Mouse (Mus musculus) MEL (cell line): ENCODE measurements around the gene Bola3. TPM values are rescaled to one million over a fixed set of nuclear protein-coding genes. Genes with fewer than 3 reads are reported as not detected.
A peak's percentile ranks its signal among the peaks of the same experiment; 100 is the strongest.

ENCODE experiments used
- DNase-seq: peaks from one replicate; pipeline ENCODE4 v3.0.0; 2011; ENCODE audit warnings: low read depth, low spot score
- H3K27ac ChIP-seq: 2 replicates; pipeline ENCODE4 v1.5.1; 2012; ENCODE audit warnings: low read depth, mild to moderate bottlenecking, control low read depth, low read length, moderate library complexity; ENCODE audit not compliant: control insufficient read depth
- H3K27me3 ChIP-seq, 2 experiments: fragments of 150-350 bp in 1 of 2; sonication (generic) in 1 of 2; 2 replicates each; pipeline ENCODE4 v1.6.1; 2012; ENCODE audit warnings: low read length in 2 of 2, mild to moderate bottlenecking in 2 of 2, improper control_type of control experiment in 1 of 2, moderate library complexity in 1 of 2; ENCODE audit not compliant: insufficient read depth in 2 of 2, control insufficient read depth in 1 of 2
- H3K36me3 ChIP-seq, 2 experiments: 2 replicates each; pipeline ENCODE4 v1.6.1; 2012 to 2014; ENCODE audit warnings: low read length in 2 of 2, improper control_type of control experiment in 1 of 2, inconsistent platforms in 1 of 2, mild to moderate bottlenecking in 1 of 2; ENCODE audit not compliant: insufficient read depth in 2 of 2, control insufficient read depth in 1 of 2
- H3K4me1 ChIP-seq, 2 experiments: fragments of 150-350 bp in 1 of 2; sonication (generic) in 1 of 2; 2 replicates each; pipeline ENCODE4 v1.6.1; 2012; ENCODE audit warnings: low read length in 2 of 2, improper control_type of control experiment in 1 of 2, mild to moderate bottlenecking in 1 of 2; ENCODE audit not compliant: insufficient read depth in 2 of 2, control insufficient read depth in 1 of 2
- H3K4me3 ChIP-seq, 2 experiments: fragments of 150-350 bp in 1 of 2; sonication (generic) in 1 of 2; 2 replicates each; pipeline ENCODE4 v1.5.1; 2012; ENCODE audit warnings: low read depth in 2 of 2, low read length in 2 of 2, mild to moderate bottlenecking in 2 of 2, moderate library complexity in 2 of 2, control low read depth in 1 of 2, improper control_type of control experiment in 1 of 2; ENCODE audit not compliant: control insufficient read depth in 1 of 2, insufficient read depth in 1 of 2
- H3K79me2 ChIP-seq: 2 replicates; pipeline ENCODE4 v1.6.1; 2012; ENCODE audit warnings: mild to moderate bottlenecking, low read length, moderate library complexity; ENCODE audit not compliant: control insufficient read depth, poor library complexity, insufficient read depth
- H3K9ac ChIP-seq: 2 replicates; pipeline ENCODE4 v1.6.1; 2012; ENCODE audit warnings: low read depth, mild to moderate bottlenecking, control low read depth, low read length, moderate library complexity; ENCODE audit not compliant: control insufficient read depth, poor library complexity, severe bottlenecking
- H3K9me3 ChIP-seq: fragments of 150-350 bp; sonication (generic); replicated peaks from 2 replicates; pipeline ENCODE4 v1.6.1; 2012; ENCODE audit warnings: mild to moderate bottlenecking, low read length, improper control_type of control experiment, moderate library complexity; ENCODE audit not compliant: insufficient read depth
- CHD1 ChIP-seq: IDR thresholded peaks from 2 replicates; pipeline ENCODE4 v1.6.1; 2012; ENCODE audit warnings: low read depth, mild to moderate bottlenecking, inconsistent platforms, low read length, improper control_type of control experiment
- CHD2 ChIP-seq: IDR thresholded peaks from 2 replicates; pipeline ENCODE4 v1.6.1; 2011; ENCODE audit warnings: low read length, improper control_type of control experiment
- CTCF ChIP-seq, 3 experiments: IDR thresholded peaks in 2 of 3; conservative IDR thresholded peaks in 1 of 3; 2 replicates each; pipeline ENCODE4 v1.5.1; 2011 to 2012; ENCODE audit warnings: low read length in 3 of 3, low read depth in 2 of 3, mild to moderate bottlenecking in 2 of 3, improper control_type of control experiment in 1 of 3, inconsistent platforms in 1 of 3, mixed read lengths in 1 of 3, moderate library complexity in 1 of 3; ENCODE audit not compliant: control insufficient read depth in 1 of 3, insufficient read depth in 1 of 3, poor library complexity in 1 of 3, severe bottlenecking in 1 of 3
- E2F4 ChIP-seq: IDR thresholded peaks from 2 replicates; pipeline ENCODE4 v1.6.1; 2011; ENCODE audit warnings: low read depth, low read length, improper control_type of control experiment, borderline replicate concordance
- GATA1 ChIP-seq: IDR thresholded peaks from 2 replicates; pipeline ENCODE4 v1.6.1; 2011; ENCODE audit warnings: low read depth, low read length, improper control_type of control experiment
- HCFC1 ChIP-seq: IDR thresholded peaks from 2 replicates; pipeline ENCODE4 v1.6.1; 2012; ENCODE audit warnings: low read depth, mild to moderate bottlenecking, inconsistent platforms, low read length, improper control_type of control experiment, moderate library complexity
- JUND ChIP-seq: IDR thresholded peaks from 2 replicates; pipeline ENCODE4 v1.6.1; 2011; ENCODE audit warnings: low read depth, mild to moderate bottlenecking, improper control_type of control experiment, low read length
- MAX ChIP-seq: IDR thresholded peaks from 2 replicates; pipeline ENCODE4 v1.6.1; 2011; ENCODE audit warnings: low read length, improper control_type of control experiment
- MEF2A ChIP-seq: IDR thresholded peaks from 2 replicates; pipeline ENCODE4 v1.6.1; 2014; ENCODE audit warnings: low read depth, mild to moderate bottlenecking, inconsistent platforms, low read length, improper control_type of control experiment; ENCODE audit not compliant: poor library complexity, insufficient replicate concordance, severe bottlenecking; ENCODE audit errors: extremely low read depth
- MXI1 ChIP-seq: IDR thresholded peaks from 2 replicates; pipeline ENCODE4 v1.6.1; 2011; ENCODE audit warnings: mild to moderate bottlenecking, low read depth, low read length, improper control_type of control experiment
- MYC ChIP-seq: IDR thresholded peaks from 2 replicates; pipeline ENCODE4 v1.6.1; 2011; ENCODE audit warnings: low read depth, mild to moderate bottlenecking, low read length, improper control_type of control experiment, moderate library complexity
- POLR2AphosphoS2 ChIP-seq: IDR thresholded peaks from 2 replicates; pipeline ENCODE4 v1.6.1; 2011; ENCODE audit warnings: low read length, improper control_type of control experiment
- TAL1 ChIP-seq: IDR thresholded peaks from 2 replicates; pipeline ENCODE4 v1.6.1; 2012; ENCODE audit warnings: mild to moderate bottlenecking, inconsistent platforms, low read length, moderate library complexity, mixed read lengths
- USF1 ChIP-seq: IDR thresholded peaks from 2 replicates; pipeline ENCODE4 v1.6.1; 2014; ENCODE audit warnings: low read depth, mild to moderate bottlenecking, inconsistent platforms, low read length, improper control_type of control experiment, moderate library complexity
- USF2 ChIP-seq, 2 experiments: IDR thresholded peaks; 2 replicates each; pipeline ENCODE4 v1.6.1; 2011 to 2012; ENCODE audit warnings: improper control_type of control experiment in 2 of 2, low read length in 2 of 2, borderline replicate concordance in 1 of 2, inconsistent platforms in 1 of 2, low read depth in 1 of 2, mild to moderate bottlenecking in 1 of 2; ENCODE audit not compliant: insufficient read depth in 1 of 2
- ZMIZ1 ChIP-seq: IDR thresholded peaks from 2 replicates; pipeline ENCODE4 v1.6.1; 2012; ENCODE audit warnings: low read depth, mild to moderate bottlenecking, inconsistent platforms, low read length, improper control_type of control experiment, moderate library complexity
- ZNF384 ChIP-seq: IDR thresholded peaks from 2 replicates; pipeline ENCODE4 v1.6.1; 2012; ENCODE audit warnings: low read depth, mild to moderate bottlenecking, inconsistent platforms, low read length, improper control_type of control experiment
- polyA plus RNA-seq, 2 experiments: library from polyadenylated mRNA; stranded (reverse) in 1 of 2; unstranded in 1 of 2; fragments of >175 nt in 1 of 2; fragments of >200 nt in 1 of 2; gene quantifications; 2 replicates each; pipeline versions ENCODE4 v1.2.1 to v1.2.4; 2012; ENCODE audit warnings: low replicate concordance in 2 of 2, low read depth in 1 of 2; ENCODE audit not compliant: insufficient read length in 2 of 2, insufficient read depth in 1 of 2, missing spikeins in 1 of 2
- total RNA-seq: library from RNA; depleted of rRNA; stranded (reverse); fragments of 300-350 nt; gene quantifications from 2 replicates; pipeline ENCODE4 v1.2.3, GENCODE M21; 2012

Bola3 gene
- total and polyA plus RNA-seq, 3 experiments: 55.2 to 211 TPM; not detected in 1

- TF ChIP-seq ZNF384 (no peak), POLR2AphosphoS2 (peak; percentile 88), MAX (peak; percentile 84), USF1 (no peak)
These were observed 31.7 kb upstream of the Bola3 start (continued) for GRCm38 (mm10) chr6:83317108-83317741.

GRCm38 (mm10) chr6:83321927-83322326 lies 27.0 kb upstream of the Bola3 start:
- H3K4me3 ChIP-seq: no peak overlapping the region
- H3K9me3 ChIP-seq: no peaks in the 10 kb centered on the region
- no peak overlapping the region for H3K9ac ChIP-seq
- DNase-seq: no peak
- H3K36me3 ChIP-seq: peaks cover 0 to 18% of the 10 kb centered on the region in 2 experiments; a peak in 2 of 4 replicates
- H3K4me1 ChIP-seq: peaks cover 6 to 12% of the 10 kb centered on the region in 2 experiments
- H3K79me2 ChIP-seq: peaks cover 15% of the 10 kb centered on the region
- H3K27me3 ChIP-seq: no peaks in the 10 kb centered on the region
- TF ChIP-seq CHD2 (no peak), MXI1 (no peak), E2F4 (no peak), CHD1 (no peak), HCFC1 (no peak), ZMIZ1 (no peak), MAX (no peak)
- H3K27ac ChIP-seq: no peak overlapping the region

GRCm38 (mm10) chr6:83322794-83323193 lies 26.2 kb upstream of the Bola3 start:
- H3K9ac ChIP-seq: no peak overlapping the region
- H3K27me3 ChIP-seq: no peaks in the 10 kb centered on the region
- no peak overlapping the region for H3K27ac ChIP-seq
- no peak for TF ChIP-seq JUND
- no peak for TF ChIP-seq MYC
- no peak for TF ChIP-seq CTCF (IDR thresholded peaks at IDR 0.05 in 2 of 3, conservative IDR thresholded peaks at IDR 0.05 in 1 of 3; ENCODE audit: control insufficient read depth in 1 of 3, insufficient read depth in 1 of 3, low read depth in 2 of 3, low read length in 3 of 3, poor library complexity in 1 of 3, severe bottlenecking in 1 of 3)
- TF ChIP-seq USF2 (IDR thresholded peaks at IDR 0.05; ENCODE audit: borderline replicate concordance in 1 of 2, insufficient read depth in 1 of 2, low read depth in 1 of 2, low read length in 2 of 2): no peak
- no peak for TF ChIP-seq TAL1
- TF ChIP-seq GATA1: 0 out of 2 replicates have a peak, but pooled peaks have one; percentile 16
- TF ChIP-seq MEF2A: no peak
- peaks cover 19% of the 10 kb centered on the region for H3K79me2 ChIP-seq
- H3K36me3 ChIP-seq: peaks cover 0 to 24% of the 10 kb centered on the region in 2 experiments; a peak in 2 of 4 replicates
- no peaks in the 10 kb centered on the region for H3K9me3 ChIP-seq
- peaks cover 9 to 14% of the 10 kb centered on the region in 2 experiments for H3K4me1 ChIP-seq
- DNase-seq: no peak
- no peak overlapping the region for H3K4me3 ChIP-seq
